Mouse (Mus musculus) mouse embryonic stem cell (cell line): ENCODE measurements around the gene Rabgef1.

Experiments
- in situ Hi-C, 2 experiments: fragments of 300-500 bp; cut with MboI; formaldehyde crosslinking; loops; 1 replicate in 1 of 2; 3 replicates in 1 of 2; pipeline ENCODE4 v1.14.3; 2019 to 2020; ENCODE audit warnings: low sequenced_read_pairs in 2 of 2, low pct_unique_long_range_greater_than_20kb in 1 of 2, mixed read lengths in 1 of 2; ENCODE audit not compliant: unreplicated experiment in 1 of 2

The Rabgef1 gene

GRCm38 (mm10) chr5:130169109-130169508 lies 2.5 kb upstream of the Rabgef1 start:
- in situ Hi-C loops, result no loop called here

DNA sequence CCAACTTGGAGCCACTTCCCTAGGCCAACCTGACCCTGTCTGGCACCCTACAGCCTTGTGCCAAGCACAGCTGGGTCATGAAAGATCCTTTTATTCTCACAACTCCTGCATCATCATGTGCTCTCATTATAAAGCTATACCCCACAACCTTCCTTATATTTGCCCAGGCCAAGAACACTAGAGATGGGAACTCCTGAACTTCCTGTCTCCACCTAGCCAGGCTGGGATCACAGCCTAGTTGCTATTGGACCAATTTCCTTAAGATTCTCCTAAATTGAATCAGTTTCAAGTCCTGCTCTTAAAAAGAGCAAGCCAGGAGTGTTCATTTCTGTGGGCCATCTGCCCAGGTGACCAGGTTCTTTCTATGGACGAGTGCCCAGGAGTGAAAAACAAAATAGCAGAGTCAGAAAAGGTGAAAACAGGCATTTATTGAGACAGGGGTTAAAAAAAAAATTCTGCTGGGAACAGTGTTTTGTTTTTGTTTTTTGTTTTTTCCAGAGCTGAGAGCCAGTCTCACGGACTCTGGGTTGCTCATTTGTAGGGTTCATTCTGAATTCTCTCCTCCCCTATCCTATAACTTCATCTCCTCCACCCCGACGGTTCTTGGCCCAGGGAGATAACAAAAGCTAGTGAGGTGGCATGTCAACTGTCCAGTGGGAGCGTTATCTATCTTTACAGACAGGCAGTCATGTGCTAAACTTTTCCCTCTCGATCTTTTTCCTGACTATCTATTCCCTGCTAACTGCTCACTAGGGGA lies 754 bp upstream of the Rabgef1 start:
- in situ Hi-C loops, result no loop called here

- in situ Hi-C loops, result no loop called here
Observed at GRCm38 (mm10) chr5:130171956-130172601, 481 bp downstream of the Rabgef1 start.

DNA sequence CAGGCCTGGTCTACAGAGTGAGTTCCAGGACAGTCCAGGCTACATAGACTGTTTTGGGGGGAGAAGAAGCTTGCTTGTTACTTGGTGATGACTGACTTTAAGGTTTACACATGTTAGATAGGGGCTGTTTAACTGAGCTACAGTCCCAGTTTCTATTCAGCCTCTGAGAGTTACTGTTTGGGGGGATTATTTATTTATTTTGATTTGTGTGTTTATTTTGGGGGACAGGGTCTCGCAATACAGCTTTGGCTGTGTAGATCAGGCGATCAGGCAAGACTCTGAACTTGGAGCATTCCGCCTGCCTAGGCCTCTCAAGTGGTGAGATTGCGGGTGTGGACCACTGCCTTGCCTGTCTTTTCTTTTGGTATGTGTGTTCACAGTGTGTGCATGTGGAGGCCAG lies 1.4 kb downstream of the Rabgef1 start:
- in situ Hi-C loops, result no loop called here

DNA sequence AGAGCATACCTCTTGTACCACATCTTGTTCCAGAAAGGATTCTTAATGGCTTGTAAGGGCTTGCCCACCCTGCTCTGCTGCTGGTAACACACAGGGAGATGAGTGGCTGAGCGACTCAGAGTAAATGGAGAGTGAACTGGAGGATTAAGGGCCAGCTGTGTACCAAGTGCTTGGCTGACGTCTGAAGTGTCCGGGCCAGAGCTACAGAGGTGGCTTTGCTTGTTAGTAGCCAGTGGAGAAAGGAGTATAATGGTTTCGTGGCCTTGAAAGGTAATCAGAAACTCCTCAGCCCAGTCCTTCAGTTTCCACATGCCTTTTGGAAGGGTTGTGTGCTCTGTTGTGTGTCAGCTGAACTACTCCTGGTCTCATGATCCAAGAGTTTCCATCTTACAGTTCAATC lies 6.3 kb downstream of the Rabgef1 start:
- in situ Hi-C loops, result no loop called here

- in situ Hi-C loops, result no loop called here
Observed at GRCm38 (mm10) chr5:130180362-130180761, 8.8 kb downstream of the Rabgef1 start.

DNA sequence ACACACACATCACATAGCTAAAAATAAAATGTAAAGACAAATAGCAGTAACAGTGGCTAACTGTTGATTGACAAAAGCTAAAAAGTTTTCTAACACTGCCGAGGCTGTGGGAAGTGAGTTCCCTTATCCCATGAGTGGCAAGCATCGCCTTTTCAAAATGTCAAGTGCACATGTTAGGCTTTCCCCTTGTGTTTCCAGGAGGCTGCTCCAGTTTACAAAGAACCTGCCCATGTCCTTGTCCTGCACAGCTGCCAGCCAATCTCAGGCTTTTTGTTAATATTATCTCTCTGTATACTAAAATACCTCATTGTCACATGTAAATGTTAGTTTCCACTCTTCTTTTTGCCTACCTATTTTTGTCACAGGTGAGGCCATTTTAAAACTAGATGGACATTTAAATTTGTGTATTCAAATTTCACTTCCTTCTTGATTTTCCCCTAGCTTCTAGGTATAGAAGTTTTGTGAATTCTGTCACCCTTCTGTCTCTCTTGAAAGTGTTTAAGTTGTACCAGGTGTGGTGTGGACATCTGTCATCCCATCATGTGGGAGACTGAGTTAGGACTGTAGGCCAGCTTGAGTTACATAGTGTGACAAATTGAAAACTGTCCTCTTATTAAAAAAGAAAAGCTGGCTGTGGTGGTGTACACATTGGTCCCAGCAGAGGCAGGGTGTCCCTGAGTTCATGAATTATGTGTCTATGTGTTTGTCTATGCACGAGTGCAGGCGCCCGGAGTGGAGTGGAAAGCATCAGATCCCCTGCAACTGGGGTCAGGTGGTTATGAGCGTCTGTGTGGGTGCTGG lies 10.3 kb downstream of the Rabgef1 start:
- in situ Hi-C loops, result no loop called here

GRCm38 (mm10) chr5:130182541-130182821 lies 10.9 kb downstream of the Rabgef1 start:
- in situ Hi-C loops, result no loop called here

DNA sequence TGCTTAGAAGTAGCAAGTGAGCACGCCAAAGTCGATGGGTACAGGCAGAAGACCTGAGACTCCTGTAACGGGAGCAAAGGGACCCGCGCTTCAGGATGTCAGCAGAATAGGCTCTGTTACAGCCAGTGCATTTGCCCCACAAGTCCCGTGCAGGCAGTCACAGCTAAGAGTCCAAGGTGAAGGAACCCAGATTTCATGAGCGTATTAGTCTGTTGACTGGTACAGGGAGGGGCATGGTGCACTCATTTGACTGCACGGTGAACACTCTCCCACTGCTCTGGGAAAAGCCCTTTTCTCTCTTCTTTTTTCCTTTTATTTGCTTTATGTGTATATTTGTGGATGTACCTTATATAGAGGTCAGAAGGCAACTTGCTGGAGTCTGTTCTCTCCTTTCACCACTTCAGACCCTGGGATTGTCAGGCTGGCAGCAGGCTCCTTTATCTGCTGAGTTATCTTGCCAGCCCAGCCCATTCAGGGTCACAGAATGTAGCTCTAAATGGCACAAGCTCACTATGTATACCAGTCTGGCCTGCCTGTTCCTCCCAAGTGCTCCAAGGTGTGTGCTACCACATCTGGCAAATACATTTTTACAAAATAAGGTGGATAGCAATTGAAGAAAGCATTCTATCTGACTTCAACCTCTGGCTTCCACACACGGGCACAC lies 12.7 kb downstream of the Rabgef1 start:
- in situ Hi-C loops, result no loop called here

DNA sequence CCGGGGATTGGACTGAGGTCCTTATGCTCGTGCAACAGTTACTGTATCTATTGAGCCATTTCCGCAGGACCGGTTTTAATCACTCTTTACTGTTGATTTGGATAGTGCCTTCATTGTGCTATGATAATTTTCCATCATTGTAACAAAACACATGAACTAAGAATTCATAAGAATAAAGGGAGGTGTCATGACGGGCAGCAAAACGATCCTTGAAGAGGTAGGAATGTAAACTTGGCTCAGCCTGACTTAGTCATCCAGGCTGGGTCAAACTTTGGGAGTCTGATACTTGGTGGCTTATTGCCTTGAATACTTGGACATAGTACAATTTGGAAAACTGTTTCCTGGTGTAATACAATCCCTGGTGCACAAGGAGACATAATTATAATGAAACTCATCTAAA lies 13.7 kb downstream of the Rabgef1 start:
- in situ Hi-C loops, result no loop called here

DNA sequence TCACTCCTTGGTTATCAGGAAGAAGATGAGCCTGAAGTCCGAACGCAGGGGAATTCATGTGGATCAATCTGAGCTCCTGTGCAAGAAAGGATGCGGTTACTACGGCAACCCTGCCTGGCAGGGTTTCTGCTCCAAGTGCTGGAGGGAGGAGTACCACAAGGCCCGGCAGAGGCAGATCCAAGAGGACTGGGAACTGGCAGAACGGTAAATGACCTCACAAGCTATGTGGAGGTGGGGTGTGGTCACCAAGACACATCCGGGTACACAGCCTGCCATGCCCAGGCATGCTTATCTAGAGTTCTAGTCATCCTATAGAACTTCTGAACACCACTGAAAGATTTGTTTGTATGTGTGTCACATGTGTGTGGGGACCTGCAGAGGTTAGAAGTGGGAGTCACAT lies 15.8 kb downstream of the Rabgef1 start:
- in situ Hi-C loops, result no loop called here

DNA sequence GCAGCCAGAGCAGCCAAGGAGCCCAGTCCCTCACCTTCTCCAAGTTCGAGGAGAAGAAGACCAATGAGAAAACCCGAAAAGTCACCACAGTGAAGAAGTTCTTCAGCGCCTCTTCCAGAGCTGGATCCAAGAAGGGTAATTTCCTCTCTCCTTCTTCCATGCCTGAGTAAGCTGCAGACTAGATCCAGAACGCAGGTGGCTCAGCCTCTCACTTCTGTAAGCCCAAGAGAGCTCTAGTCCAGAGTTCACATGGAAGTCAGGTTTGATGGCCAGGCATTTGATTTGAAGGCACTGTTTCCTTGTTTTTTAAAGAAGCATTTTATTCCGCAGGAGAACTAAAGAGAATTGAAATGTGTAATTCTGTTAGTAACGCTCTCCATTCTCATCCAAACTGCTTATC lies 19.3 kb downstream of the Rabgef1 start:
- in situ Hi-C loops, result no loop called here

GRCm38 (mm10) chr5:130191865-130192264 lies 20.3 kb downstream of the Rabgef1 start:
- in situ Hi-C loops, result no loop called here

- in situ Hi-C loops, result no loop called here
Observed at GRCm38 (mm10) chr5:130192356-130192944, 20.9 kb downstream of the Rabgef1 start.

DNA sequence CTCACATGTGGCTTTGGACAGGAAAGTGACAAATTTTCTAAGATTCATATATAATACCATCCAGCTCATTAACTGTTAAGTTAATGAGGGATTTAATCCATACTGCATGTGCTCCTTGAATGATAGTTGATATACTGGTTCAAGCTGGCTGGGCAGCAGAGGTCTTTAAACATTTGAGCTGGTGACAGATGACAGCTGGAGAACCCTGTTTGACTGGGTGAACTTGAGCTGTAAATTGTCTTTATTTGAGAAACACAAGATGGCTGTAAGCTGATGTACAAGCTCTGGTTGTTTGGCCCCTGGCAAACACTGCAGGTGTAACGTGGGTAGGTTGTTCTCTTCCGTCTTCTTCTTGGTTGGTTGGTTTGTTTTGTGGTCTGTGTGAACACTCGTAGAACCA lies 22.2 kb downstream of the Rabgef1 start:
- in situ Hi-C loops, result no loop called here

DNA sequence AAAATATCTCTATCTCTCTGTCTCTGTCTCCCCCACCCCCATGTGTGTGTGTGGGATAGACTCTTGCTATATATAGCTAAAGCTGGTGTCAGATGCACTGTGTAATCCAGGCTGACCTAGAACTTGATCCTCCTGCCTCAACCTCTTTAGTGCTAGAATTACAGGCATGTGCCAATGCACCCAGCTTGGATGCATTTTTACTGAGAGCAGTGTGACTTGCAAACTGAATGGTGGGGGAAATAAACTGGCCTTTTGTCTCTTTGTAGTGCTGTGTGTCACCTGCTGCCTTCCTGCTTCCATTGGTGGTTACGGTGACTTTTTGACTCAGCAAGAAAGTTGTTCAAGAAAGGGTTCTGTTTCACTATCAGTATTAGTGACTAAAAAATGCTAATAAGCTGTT lies 24.7 kb downstream of the Rabgef1 start:
- in situ Hi-C loops, result no loop called here

DNA sequence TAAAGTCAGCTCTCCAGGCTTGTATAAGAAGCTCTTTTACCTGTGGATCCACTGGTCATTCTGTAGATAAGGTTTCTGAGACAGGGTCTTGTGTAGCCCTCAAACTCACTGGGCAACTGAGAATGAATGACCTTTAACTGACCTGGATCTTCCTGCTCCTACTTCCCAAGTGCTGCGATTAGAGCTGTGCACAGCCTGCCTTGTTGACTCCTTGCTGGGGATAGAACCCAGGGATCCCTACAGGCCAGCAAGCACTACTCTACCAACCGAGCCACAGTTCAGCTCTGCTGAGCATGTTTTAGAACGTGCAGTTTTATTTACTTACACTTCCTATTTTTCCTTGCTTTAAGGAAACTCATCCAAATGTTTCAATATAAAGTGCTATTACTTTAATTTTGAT lies 25.9 kb downstream of the Rabgef1 start:
- in situ Hi-C loops, result no loop called here

DNA sequence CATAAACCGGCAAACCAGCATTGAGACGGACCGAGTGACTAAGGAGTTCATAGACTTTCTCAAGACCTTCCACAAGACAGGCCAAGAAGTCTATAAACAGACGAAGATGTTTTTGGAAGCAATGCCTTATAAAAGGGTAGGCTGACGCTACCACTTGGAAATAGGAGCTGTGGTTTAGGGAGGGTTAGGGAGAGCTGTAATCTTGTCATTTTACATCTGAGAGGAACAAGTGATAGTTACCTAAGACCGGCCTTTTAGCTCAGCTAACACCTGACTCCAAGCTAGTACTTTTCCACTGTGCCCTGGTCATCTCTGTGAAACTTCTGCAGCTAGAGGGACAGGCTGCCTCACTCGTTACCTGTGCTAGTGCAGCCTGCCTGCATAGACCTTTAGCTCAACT lies 26.4 kb downstream of the Rabgef1 start:
- in situ Hi-C loops, result no loop called here
